Mouse (Mus musculus) MEL (cell line): ENCODE measurements around the gene Padi2. TPM values are rescaled to one million over a fixed set of nuclear protein-coding genes. Genes with fewer than 3 reads are reported as not detected.

Experiments
- DNase-seq: peaks from one replicate; pipeline ENCODE4 v3.0.0; 2011; ENCODE audit warnings: low read depth, low spot score
- H3K27ac ChIP-seq: 2 replicates; pipeline ENCODE4 v1.5.1; 2012; ENCODE audit warnings: low read depth, mild to moderate bottlenecking, control low read depth, low read length, moderate library complexity; ENCODE audit not compliant: control insufficient read depth
- H3K27me3 ChIP-seq, 2 experiments: fragments of 150-350 bp in 1 of 2; sonication (generic) in 1 of 2; 2 replicates each; pipeline ENCODE4 v1.6.1; 2012; ENCODE audit warnings: low read length in 2 of 2, mild to moderate bottlenecking in 2 of 2, improper control_type of control experiment in 1 of 2, moderate library complexity in 1 of 2; ENCODE audit not compliant: insufficient read depth in 2 of 2, control insufficient read depth in 1 of 2
- H3K36me3 ChIP-seq, 2 experiments: 2 replicates each; pipeline ENCODE4 v1.6.1; 2012 to 2014; ENCODE audit warnings: low read length in 2 of 2, improper control_type of control experiment in 1 of 2, inconsistent platforms in 1 of 2, mild to moderate bottlenecking in 1 of 2; ENCODE audit not compliant: insufficient read depth in 2 of 2, control insufficient read depth in 1 of 2
- H3K4me1 ChIP-seq, 2 experiments: fragments of 150-350 bp in 1 of 2; sonication (generic) in 1 of 2; 2 replicates each; pipeline ENCODE4 v1.6.1; 2012; ENCODE audit warnings: low read length in 2 of 2, improper control_type of control experiment in 1 of 2, mild to moderate bottlenecking in 1 of 2; ENCODE audit not compliant: insufficient read depth in 2 of 2, control insufficient read depth in 1 of 2
- H3K4me3 ChIP-seq, 2 experiments: fragments of 150-350 bp in 1 of 2; sonication (generic) in 1 of 2; 2 replicates each; pipeline ENCODE4 v1.5.1; 2012; ENCODE audit warnings: low read depth in 2 of 2, low read length in 2 of 2, mild to moderate bottlenecking in 2 of 2, moderate library complexity in 2 of 2, control low read depth in 1 of 2, improper control_type of control experiment in 1 of 2; ENCODE audit not compliant: control insufficient read depth in 1 of 2, insufficient read depth in 1 of 2
- H3K79me2 ChIP-seq: 2 replicates; pipeline ENCODE4 v1.6.1; 2012; ENCODE audit warnings: mild to moderate bottlenecking, low read length, moderate library complexity; ENCODE audit not compliant: control insufficient read depth, poor library complexity, insufficient read depth
- H3K9ac ChIP-seq: 2 replicates; pipeline ENCODE4 v1.6.1; 2012; ENCODE audit warnings: low read depth, mild to moderate bottlenecking, control low read depth, low read length, moderate library complexity; ENCODE audit not compliant: control insufficient read depth, poor library complexity, severe bottlenecking
- H3K9me3 ChIP-seq: fragments of 150-350 bp; sonication (generic); replicated peaks from 2 replicates; pipeline ENCODE4 v1.6.1; 2012; ENCODE audit warnings: mild to moderate bottlenecking, low read length, improper control_type of control experiment, moderate library complexity; ENCODE audit not compliant: insufficient read depth
- BHLHE40 ChIP-seq: IDR thresholded peaks from 2 replicates; pipeline ENCODE4 v1.6.1; 2012; ENCODE audit warnings: low read depth, mild to moderate bottlenecking, inconsistent platforms, low read length, improper control_type of control experiment, borderline replicate concordance
- CHD2 ChIP-seq: IDR thresholded peaks from 2 replicates; pipeline ENCODE4 v1.6.1; 2011; ENCODE audit warnings: low read length, improper control_type of control experiment
- CTCF ChIP-seq, 3 experiments: IDR thresholded peaks in 2 of 3; conservative IDR thresholded peaks in 1 of 3; 2 replicates each; pipeline ENCODE4 v1.5.1; 2011 to 2012; ENCODE audit warnings: low read length in 3 of 3, low read depth in 2 of 3, mild to moderate bottlenecking in 2 of 3, improper control_type of control experiment in 1 of 3, inconsistent platforms in 1 of 3, mixed read lengths in 1 of 3, moderate library complexity in 1 of 3; ENCODE audit not compliant: control insufficient read depth in 1 of 3, insufficient read depth in 1 of 3, poor library complexity in 1 of 3, severe bottlenecking in 1 of 3
- E2F4 ChIP-seq: IDR thresholded peaks from 2 replicates; pipeline ENCODE4 v1.6.1; 2011; ENCODE audit warnings: low read depth, low read length, improper control_type of control experiment, borderline replicate concordance
- ELF1 ChIP-seq: IDR thresholded peaks from 2 replicates; pipeline ENCODE4 v1.6.1; 2014; ENCODE audit warnings: low read depth, mild to moderate bottlenecking, inconsistent platforms, low read length, improper control_type of control experiment, moderate library complexity
- EP300 ChIP-seq, 2 experiments: IDR thresholded peaks; 2 replicates each; pipeline ENCODE4 v1.6.1; 2011; ENCODE audit warnings: improper control_type of control experiment in 2 of 2, low read length in 2 of 2, low read depth in 1 of 2, mild to moderate bottlenecking in 1 of 2
- GABPA ChIP-seq: IDR thresholded peaks from 2 replicates; pipeline ENCODE4 v1.6.1; 2012; ENCODE audit warnings: low read depth, mild to moderate bottlenecking, inconsistent platforms, low read length, improper control_type of control experiment, moderate library complexity
- GATA1 ChIP-seq: IDR thresholded peaks from 2 replicates; pipeline ENCODE4 v1.6.1; 2011; ENCODE audit warnings: low read depth, low read length, improper control_type of control experiment
- HCFC1 ChIP-seq: IDR thresholded peaks from 2 replicates; pipeline ENCODE4 v1.6.1; 2012; ENCODE audit warnings: low read depth, mild to moderate bottlenecking, inconsistent platforms, low read length, improper control_type of control experiment, moderate library complexity
- KAT2A ChIP-seq: conservative IDR thresholded peaks from 2 replicates; pipeline ENCODE4 v1.6.1; 2012; ENCODE audit warnings: low read depth, low read length, improper control_type of control experiment, inconsistent platforms
- MAZ ChIP-seq: IDR thresholded peaks from 2 replicates; pipeline ENCODE4 v1.6.1; 2012; ENCODE audit warnings: low read depth, mild to moderate bottlenecking, inconsistent platforms, low read length, improper control_type of control experiment
- MXI1 ChIP-seq: IDR thresholded peaks from 2 replicates; pipeline ENCODE4 v1.6.1; 2011; ENCODE audit warnings: mild to moderate bottlenecking, low read depth, low read length, improper control_type of control experiment
- MYB ChIP-seq: IDR thresholded peaks from 2 replicates; pipeline ENCODE4 v1.6.1; 2011; ENCODE audit warnings: mild to moderate bottlenecking, low read depth, low read length, improper control_type of control experiment
- NELFE ChIP-seq: IDR thresholded peaks from 2 replicates; pipeline ENCODE4 v1.6.1; 2011; ENCODE audit warnings: low read depth, low read length, improper control_type of control experiment
- POLR2A ChIP-seq, 2 experiments: IDR thresholded peaks; 2 replicates each; pipeline ENCODE4 v1.6.1; 2011 to 2012; ENCODE audit warnings: low read length in 2 of 2, mild to moderate bottlenecking in 2 of 2, control low read depth in 1 of 2, improper control_type of control experiment in 1 of 2, low read depth in 1 of 2, moderate library complexity in 1 of 2; ENCODE audit not compliant: control insufficient read depth in 1 of 2, insufficient read depth in 1 of 2, poor library complexity in 1 of 2
- POLR2AphosphoS5 ChIP-seq: IDR thresholded peaks from 2 replicates; pipeline ENCODE4 v1.6.1; 2012; ENCODE audit warnings: low read depth, borderline replicate concordance, mild to moderate bottlenecking, inconsistent platforms, low read length, moderate library complexity, mixed read lengths
- RAD21 ChIP-seq: IDR thresholded peaks from 2 replicates; pipeline ENCODE4 v1.6.1; 2011; ENCODE audit warnings: mild to moderate bottlenecking, low read depth, low read length, improper control_type of control experiment
- SMC3 ChIP-seq: IDR thresholded peaks from 2 replicates; pipeline ENCODE4 v1.6.1; 2011; ENCODE audit warnings: low read depth, low read length, improper control_type of control experiment
- TBP ChIP-seq: IDR thresholded peaks from 2 replicates; pipeline ENCODE4 v1.8.0; 2011; ENCODE audit warnings: low read depth, low read length, improper control_type of control experiment
- USF1 ChIP-seq: IDR thresholded peaks from 2 replicates; pipeline ENCODE4 v1.6.1; 2014; ENCODE audit warnings: low read depth, mild to moderate bottlenecking, inconsistent platforms, low read length, improper control_type of control experiment, moderate library complexity
- USF2 ChIP-seq, 2 experiments: IDR thresholded peaks; 2 replicates each; pipeline ENCODE4 v1.6.1; 2011 to 2012; ENCODE audit warnings: improper control_type of control experiment in 2 of 2, low read length in 2 of 2, borderline replicate concordance in 1 of 2, inconsistent platforms in 1 of 2, low read depth in 1 of 2, mild to moderate bottlenecking in 1 of 2; ENCODE audit not compliant: insufficient read depth in 1 of 2
- ZC3H11A ChIP-seq: IDR thresholded peaks from 2 replicates; pipeline ENCODE4 v1.6.1; 2012; ENCODE audit warnings: low read depth, mild to moderate bottlenecking, inconsistent platforms, low read length, improper control_type of control experiment
- ZKSCAN1 ChIP-seq: IDR thresholded peaks from 2 replicates; pipeline ENCODE4 v1.6.1; 2012; ENCODE audit warnings: low read depth, mild to moderate bottlenecking, inconsistent platforms, low read length, improper control_type of control experiment, moderate library complexity
- ZMIZ1 ChIP-seq: IDR thresholded peaks from 2 replicates; pipeline ENCODE4 v1.6.1; 2012; ENCODE audit warnings: low read depth, mild to moderate bottlenecking, inconsistent platforms, low read length, improper control_type of control experiment, moderate library complexity
- ZNF384 ChIP-seq: IDR thresholded peaks from 2 replicates; pipeline ENCODE4 v1.6.1; 2012; ENCODE audit warnings: low read depth, mild to moderate bottlenecking, inconsistent platforms, low read length, improper control_type of control experiment
- polyA plus RNA-seq, 2 experiments: library from polyadenylated mRNA; stranded (reverse) in 1 of 2; unstranded in 1 of 2; fragments of >175 nt in 1 of 2; fragments of >200 nt in 1 of 2; gene quantifications; 2 replicates each; pipeline versions ENCODE4 v1.2.1 to v1.2.4; 2012; ENCODE audit warnings: low replicate concordance in 2 of 2, low read depth in 1 of 2; ENCODE audit not compliant: insufficient read length in 2 of 2, insufficient read depth in 1 of 2, missing spikeins in 1 of 2
- total RNA-seq: library from RNA; depleted of rRNA; stranded (reverse); fragments of 300-350 nt; gene quantifications from 2 replicates; pipeline ENCODE4 v1.2.3, GENCODE M21; 2012

Gene Padi2
- total and polyA plus RNA-seq, 3 experiments: 0.07 to 0.27 TPM; not detected in 1

- DNase-seq: peak; percentile 70
- H3K4me1 ChIP-seq: peaks cover 4 to 19% of the 10 kb centered on the region in 2 experiments
- no peaks in the 10 kb centered on the region for H3K9me3 ChIP-seq
- no peak overlapping the region for H3K9ac ChIP-seq
- no peak overlapping the region for H3K27ac ChIP-seq
- no peak overlapping the region for H3K4me3 ChIP-seq
- TF ChIP-seq POLR2AphosphoS5 (no peak), ZMIZ1 (no peak), SMC3 (peak; percentile 47), HCFC1 (no peak), RAD21 (peak; percentile 59), CTCF (IDR thresholded peaks at IDR 0.05 in 2 of 3, conservative IDR thresholded peaks at IDR 0.05 in 1 of 3; ENCODE audit: control insufficient read depth in 1 of 3, insufficient read depth in 1 of 3, low read depth in 2 of 3, low read length in 3 of 3, poor library complexity in 1 of 3, severe bottlenecking in 1 of 3) (peak; percentile 52 to 74 (median 68))
- TF ChIP-seq, all 39 proteins: peak for 3
- peaks cover 2 to 13% of the 10 kb centered on the region in 2 experiments; a peak in 3 of 4 replicates for H3K36me3 ChIP-seq
- no peaks in the 10 kb centered on the region for H3K27me3 ChIP-seq
- no peaks in the 10 kb centered on the region for H3K79me2 ChIP-seq
These were observed 75.5 kb downstream of the Padi2 start for GRCm38 (mm10) chr4:140981605-140982004.

GRCm38 (mm10) chr4:140982808-140983207, 76.7 kb downstream of the Padi2 start:
- TF ChIP-seq POLR2AphosphoS5 (no peak), EP300 (IDR thresholded peaks at IDR 0.05; ENCODE audit: low read depth in 1 of 2, low read length in 2 of 2) (no peak)
- H3K4me1 ChIP-seq: peaks cover 4 to 18% of the 10 kb centered on the region in 2 experiments

GRCm38 (mm10) chr4:140983442-140983841, 77.3 kb downstream of the Padi2 start:
- Histone ChIP-seq H3K27me3 (no peaks in the 10 kb centered on the region), H3K4me3 (peak overlapping the region; percentile 5 to 41; a peak in 2 of 4 replicates), H3K27ac (peak overlapping the region; percentile 84), H3K36me3 (peaks cover 2 to 10% of the 10 kb centered on the region in 2 experiments; a peak in 3 of 4 replicates), H3K9ac (peak overlapping the region; percentile 48), H3K4me1 (peaks cover 4 to 17% of the 10 kb centered on the region in 2 experiments), H3K9me3 (no peaks in the 10 kb centered on the region), H3K79me2 (peaks cover 8% of the 10 kb centered on the region)
- peak; percentile 93 for DNase-seq
- TF ChIP-seq KAT2A (no peak), SMC3 (no peak), GATA1 (0 out of 2 replicates have a peak, but pooled peaks have one; percentile 16), ZNF384 (no peak), POLR2A (IDR thresholded peaks at IDR 0.05; ENCODE audit: control insufficient read depth in 1 of 2, insufficient read depth in 1 of 2, low read depth in 1 of 2, low read length in 2 of 2, poor library complexity in 1 of 2) (no peak), ZKSCAN1 (no peak), CHD2 (no peak), USF2 (IDR thresholded peaks at IDR 0.05; ENCODE audit: borderline replicate concordance in 1 of 2, insufficient read depth in 1 of 2, low read depth in 1 of 2, low read length in 2 of 2) (no peak), TBP (peak; percentile 80), CTCF (IDR thresholded peaks at IDR 0.05 in 2 of 3, conservative IDR thresholded peaks at IDR 0.05 in 1 of 3; ENCODE audit: control insufficient read depth in 1 of 3, insufficient read depth in 1 of 3, low read depth in 2 of 3, low read length in 3 of 3, poor library complexity in 1 of 3, severe bottlenecking in 1 of 3) (no peak), MXI1 (peak; percentile 81), MYB (no peak; the same call in 1 of the 2 replicates), MAZ (no peak; the same call in 1 of the 2 replicates), HCFC1 (peak; percentile 53), ZC3H11A (no peak), BHLHE40 (peak; percentile 99), USF1 (peak; percentile 64), E2F4 (no peak), GABPA (no peak), POLR2AphosphoS5 (no peak), ELF1 (0 out of 2 replicates have a peak, but pooled peaks have one; percentile 20), NELFE (no peak)

More at GRCm38 (mm10) chr4:140982808-140983207, 76.7 kb downstream of the Padi2 start:
- Histone ChIP-seq H3K9ac (peak overlapping the region; percentile 48), H3K4me3 (peak overlapping the region; percentile 5 to 41; a peak in 3 of 4 replicates), H3K79me2 (peaks cover 8% of the 10 kb centered on the region), H3K9me3 (no peaks in the 10 kb centered on the region), H3K27me3 (no peaks in the 10 kb centered on the region), H3K36me3 (peaks cover 2 to 11% of the 10 kb centered on the region in 2 experiments; a peak in 3 of 4 replicates), H3K27ac (peak overlapping the region; percentile 84)
- DNase-seq: no peak
